Mouse (Mus musculus): ENCODE data around the gene Elob. TPM values are rescaled to one million over a fixed set of nuclear protein-coding genes. Genes with fewer than 3 reads are reported as not detected.

Elob gene
- 700 TPM for polyA plus RNA-seq (2015; fragmentation: Illumina TruSeq; extraction: RNeasy Lipid Tissue Mini Kit (QIAGEN cat#74804); ENCODE audit: low read depth, low replicate concordance)

DNA sequence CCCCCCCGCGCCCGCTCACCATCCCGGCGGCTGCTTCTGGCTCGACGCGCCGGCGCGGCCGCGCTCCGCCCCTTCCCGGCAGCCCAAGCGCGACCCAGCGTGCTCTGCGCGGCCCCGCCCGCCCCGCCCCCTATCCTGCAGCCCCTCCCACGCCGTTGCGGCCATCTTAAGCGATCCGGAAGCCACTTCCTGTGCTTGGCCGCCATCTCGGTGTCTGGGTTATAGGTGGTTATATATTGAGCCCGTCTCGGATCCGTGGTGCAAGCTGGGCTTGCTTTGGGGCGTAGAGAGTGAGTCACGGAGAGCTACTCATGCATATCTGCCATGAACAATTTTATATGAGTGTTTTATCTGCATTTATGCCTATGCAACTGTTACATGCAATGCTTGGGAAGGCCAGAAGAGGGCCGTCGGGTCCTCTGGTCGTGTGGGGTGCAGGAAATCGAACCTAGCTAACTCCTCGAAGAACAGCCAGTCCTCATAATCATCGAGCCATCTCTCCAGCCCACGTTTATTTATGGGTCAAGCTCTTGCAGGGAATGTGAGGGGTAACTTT is at the start of gene Elob:
Gene Elob (minus strand): TSS at position 73 of the 556 bp plus-strand sequence.

GRCm38 (mm10) chr17:23867756-23868155 is 38.8 kb upstream of the Elob start, which contains the start of gene Prss21:
Prss21 (plus strand) TSS chr17:23868056.

GRCm38 (mm10) chr17:23843812-23844273 is 14.9 kb upstream of the Elob start, which contains the start of the genes Prss32 and Prss41:
Prss32 (plus strand) TSS chr17:23843855.
Prss41 (minus strand) TSS chr17:23844172.

GRCm38 (mm10) chr17:23836006-23836575 is 7.2 kb upstream of the Elob start, which contains the start of gene Prss33:
Prss33 (minus strand) TSS chr17:23836056.

GRCm38 (mm10) chr17:23790269-23791078 is 38.5 kb downstream of the Elob start, which contains the start of gene Srrm2:
Srrm2 (plus strand) TSS chr17:23790532.

GRCm38 (mm10) chr17:23785561-23786471 is 43.1 kb downstream of the Elob start, which contains the start of gene Flywch2:
Flywch2 (minus strand) TSS chr17:23786081.

Other genes with a start within 250 kb of the Elob start
- 18.1 TPM for gene Zfp13, start 229.6 kb downstream of the Elob start, polyA plus RNA-seq (2015; fragmentation: Illumina TruSeq; extraction: RNeasy Lipid Tissue Mini Kit (QIAGEN cat#74804); ENCODE audit: low read depth, low replicate concordance)
- not detected for gene Zscan10, start 228.3 kb downstream of the Elob start, polyA plus RNA-seq (2015; fragmentation: Illumina TruSeq; extraction: RNeasy Lipid Tissue Mini Kit (QIAGEN cat#74804); ENCODE audit: low read depth, low replicate concordance)
- gene Mmp25, start 183.9 kb downstream of the Elob start, polyA plus RNA-seq (2015; fragmentation: Illumina TruSeq; extraction: RNeasy Lipid Tissue Mini Kit (QIAGEN cat#74804); ENCODE audit: low read depth, low replicate concordance) = 0.24 TPM
- gene Bicdl2, start 168.6 kb downstream of the Elob start, polyA plus RNA-seq (2015; fragmentation: Illumina TruSeq; extraction: RNeasy Lipid Tissue Mini Kit (QIAGEN cat#74804); ENCODE audit: low read depth, low replicate concordance) = not detected
- 211 TPM for gene Hcfc1r1, start 155.5 kb downstream of the Elob start, polyA plus RNA-seq (2015; fragmentation: Illumina TruSeq; extraction: RNeasy Lipid Tissue Mini Kit (QIAGEN cat#74804); ENCODE audit: low read depth, low replicate concordance)
- gene Thoc6, start 155.3 kb downstream of the Elob start, polyA plus RNA-seq (2015; fragmentation: Illumina TruSeq; extraction: RNeasy Lipid Tissue Mini Kit (QIAGEN cat#74804); ENCODE audit: low read depth, low replicate concordance) = 9.6 TPM
- gene Tnfrsf12a, start 151.7 kb downstream of the Elob start, polyA plus RNA-seq (2015; fragmentation: Illumina TruSeq; extraction: RNeasy Lipid Tissue Mini Kit (QIAGEN cat#74804); ENCODE audit: low read depth, low replicate concordance) = 14.9 TPM
- gene Cldn6, start 149.9 kb downstream of the Elob start, polyA plus RNA-seq (2015; fragmentation: Illumina TruSeq; extraction: RNeasy Lipid Tissue Mini Kit (QIAGEN cat#74804); ENCODE audit: low read depth, low replicate concordance) = not detected
- gene Cldn9, start 145.1 kb downstream of the Elob start, polyA plus RNA-seq (2015; fragmentation: Illumina TruSeq; extraction: RNeasy Lipid Tissue Mini Kit (QIAGEN cat#74804); ENCODE audit: low read depth, low replicate concordance) = 0.31 TPM
- 0.39 TPM for gene 1520401A03Rik, start 106.4 kb downstream of the Elob start, polyA plus RNA-seq (2015; fragmentation: Illumina TruSeq; extraction: RNeasy Lipid Tissue Mini Kit (QIAGEN cat#74804); ENCODE audit: low read depth, low replicate concordance)
- gene Pkmyt1, start 102.8 kb downstream of the Elob start, polyA plus RNA-seq (2015; fragmentation: Illumina TruSeq; extraction: RNeasy Lipid Tissue Mini Kit (QIAGEN cat#74804); ENCODE audit: low read depth, low replicate concordance) = 5.1 TPM
- gene Paqr4, start 88.3 kb downstream of the Elob start, polyA plus RNA-seq (2015; fragmentation: Illumina TruSeq; extraction: RNeasy Lipid Tissue Mini Kit (QIAGEN cat#74804); ENCODE audit: low read depth, low replicate concordance) = 53.5 TPM
- gene Kremen2, start 83.3 kb downstream of the Elob start, polyA plus RNA-seq (2015; fragmentation: Illumina TruSeq; extraction: RNeasy Lipid Tissue Mini Kit (QIAGEN cat#74804); ENCODE audit: low read depth, low replicate concordance) = 0.97 TPM
- gene Flywch1, start 57.5 kb downstream of the Elob start, polyA plus RNA-seq (2015; fragmentation: Illumina TruSeq; extraction: RNeasy Lipid Tissue Mini Kit (QIAGEN cat#74804); ENCODE audit: low read depth, low replicate concordance) = 321 TPM
- 29.3 TPM for gene Flywch2, start 43.1 kb downstream of the Elob start, polyA plus RNA-seq (2015; fragmentation: Illumina TruSeq; extraction: RNeasy Lipid Tissue Mini Kit (QIAGEN cat#74804); ENCODE audit: low read depth, low replicate concordance)
- gene Srrm2, start 38.6 kb downstream of the Elob start, polyA plus RNA-seq (2015; fragmentation: Illumina TruSeq; extraction: RNeasy Lipid Tissue Mini Kit (QIAGEN cat#74804); ENCODE audit: low read depth, low replicate concordance) = 295 TPM
- gene Prss33, start 6.9 kb upstream of the Elob start, polyA plus RNA-seq (2015; fragmentation: Illumina TruSeq; extraction: RNeasy Lipid Tissue Mini Kit (QIAGEN cat#74804); ENCODE audit: low read depth, low replicate concordance) = not detected
- not detected for gene Prss32, start 14.7 kb upstream of the Elob start, polyA plus RNA-seq (2015; fragmentation: Illumina TruSeq; extraction: RNeasy Lipid Tissue Mini Kit (QIAGEN cat#74804); ENCODE audit: low read depth, low replicate concordance)
- gene Prss41, start 15.0 kb upstream of the Elob start, polyA plus RNA-seq (2015; fragmentation: Illumina TruSeq; extraction: RNeasy Lipid Tissue Mini Kit (QIAGEN cat#74804); ENCODE audit: low read depth, low replicate concordance) = 0.42 TPM
- gene Prss21, start 38.9 kb upstream of the Elob start, polyA plus RNA-seq (2015; fragmentation: Illumina TruSeq; extraction: RNeasy Lipid Tissue Mini Kit (QIAGEN cat#74804); ENCODE audit: low read depth, low replicate concordance) = not detected
- gene Dcpp1, start 51.7 kb upstream of the Elob start, polyA plus RNA-seq (2015; fragmentation: Illumina TruSeq; extraction: RNeasy Lipid Tissue Mini Kit (QIAGEN cat#74804); ENCODE audit: low read depth, low replicate concordance) = not detected
- gene Dcpp2, start 51.7 kb upstream of the Elob start, polyA plus RNA-seq (2015; fragmentation: Illumina TruSeq; extraction: RNeasy Lipid Tissue Mini Kit (QIAGEN cat#74804); ENCODE audit: low read depth, low replicate concordance) = not detected
- not detected for gene Dcpp3, start 88.3 kb upstream of the Elob start, polyA plus RNA-seq (2015; fragmentation: Illumina TruSeq; extraction: RNeasy Lipid Tissue Mini Kit (QIAGEN cat#74804); ENCODE audit: low read depth, low replicate concordance)
- not detected for gene Sbp, start 112.5 kb upstream of the Elob start, polyA plus RNA-seq (2015; fragmentation: Illumina TruSeq; extraction: RNeasy Lipid Tissue Mini Kit (QIAGEN cat#74804); ENCODE audit: low read depth, low replicate concordance)
- not detected for gene Sbpl, start 126.1 kb upstream of the Elob start, polyA plus RNA-seq (2015; fragmentation: Illumina TruSeq; extraction: RNeasy Lipid Tissue Mini Kit (QIAGEN cat#74804); ENCODE audit: low read depth, low replicate concordance)
- not detected for gene Prss30, start 151.4 kb upstream of the Elob start, polyA plus RNA-seq (2015; fragmentation: Illumina TruSeq; extraction: RNeasy Lipid Tissue Mini Kit (QIAGEN cat#74804); ENCODE audit: low read depth, low replicate concordance)
- gene Prss22, start 169.0 kb upstream of the Elob start, polyA plus RNA-seq (2015; fragmentation: Illumina TruSeq; extraction: RNeasy Lipid Tissue Mini Kit (QIAGEN cat#74804); ENCODE audit: low read depth, low replicate concordance) = 1.8 TPM
- gene Prss27, start 209.0 kb upstream of the Elob start, polyA plus RNA-seq (2015; fragmentation: Illumina TruSeq; extraction: RNeasy Lipid Tissue Mini Kit (QIAGEN cat#74804); ENCODE audit: low read depth, low replicate concordance) = not detected
- gene Kctd5, start 244.3 kb upstream of the Elob start, polyA plus RNA-seq (2015; fragmentation: Illumina TruSeq; extraction: RNeasy Lipid Tissue Mini Kit (QIAGEN cat#74804); ENCODE audit: low read depth, low replicate concordance) = 22.9 TPM

Data from brain, adult 10 weeks (tissue).